Mouse (Mus musculus) lung, adult 2 months (tissue): ENCODE measurements around the gene Aen.

Source experiments
- CTCF ChIP-seq: fragments of 200-500 bp; IDR thresholded peaks from 2 replicates; pipeline ENCODE4 v1.5.1; 2011; ENCODE audit warnings: mild to moderate bottlenecking, low read length, control low read depth; ENCODE audit not compliant: insufficient read depth
- POLR2A ChIP-seq: fragments of 200-500 bp; IDR thresholded peaks from 2 replicates; pipeline ENCODE4 v1.6.1; 2011; ENCODE audit warnings: low read depth, mild to moderate bottlenecking, control low read depth, low read length, borderline replicate concordance; ENCODE audit errors: extremely low read depth

GRCm38 (mm10) chr7:78883726-78884060, 12.0 kb upstream of the Aen start:
- TF ChIP-seq CTCF (no peak), POLR2A (no peak)
